Mouse (Mus musculus): ENCODE data around the gene B4galt5. TPM values are rescaled to one million over a fixed set of nuclear protein-coding genes. Genes with fewer than 3 reads are reported as not detected.

The B4galt5 gene
- polyA plus RNA-seq, 1 experiment from 2014 or later, result 4.5 TPM

- DNase-seq (ENCODE audit: low spot score), result no peak
- Histone ChIP-seq H3K27me3 (ENCODE audit: control insufficient read depth, insufficient read depth, low read length) (no peaks in the 10 kb centered on the region), H3K9me3 (ENCODE audit: control insufficient read depth, low read length) (no peaks in the 10 kb centered on the region), H3K9ac (ENCODE audit: low read length) (no peak overlapping the region), H3K4me2 (replicated peaks; ENCODE audit: low read depth) (no peak overlapping the region), H3K36me3 (ENCODE audit: control insufficient read depth, insufficient read depth, low read length) (no peaks in the 10 kb centered on the region), H3K4me3 (ENCODE audit: low read depth, low read length) (no peak overlapping the region), H3K4me1 (replicated peaks; ENCODE audit: control insufficient read depth, insufficient read depth) (no peaks in the 10 kb centered on the region), H3K27ac (replicated peaks) (no peak overlapping the region)
- ATAC-seq (ENCODE audit: low FRiP score, low TSS enrichment), result no peak
- TF ChIP-seq CTCF (IDR thresholded peaks at IDR 0.05; ENCODE audit: low read depth) (no peak), EP300 (optimal IDR thresholded peaks at IDR 0.05) (no peak)
- WGBS, result 88% methylated on average over 5 of the region's 5 CpGs
These were observed 26.7 kb upstream of the B4galt5 start for GRCm38 (mm10) chr2:167375688-167376087.

GRCm38 (mm10) chr2:167375135-167375534, 26.2 kb upstream of the B4galt5 start:
- 80% methylated on average over 9 of the region's 9 CpGs for WGBS
- no peak overlapping the region for H3K9ac ChIP-seq (ENCODE audit: low read length)
- H3K9me3 ChIP-seq (ENCODE audit: control insufficient read depth, low read length), result no peaks in the 10 kb centered on the region
- no peak overlapping the region for H3K4me2 ChIP-seq (replicated peaks; ENCODE audit: low read depth)
- H3K36me3 ChIP-seq (ENCODE audit: control insufficient read depth, insufficient read depth, low read length), result no peaks in the 10 kb centered on the region
- ATAC-seq (ENCODE audit: low FRiP score, low TSS enrichment) (no peak), DNase-seq (ENCODE audit: low spot score) (no peak)
- no peak overlapping the region for H3K27ac ChIP-seq (replicated peaks)
- H3K4me3 ChIP-seq (ENCODE audit: low read depth, low read length), result no peak overlapping the region
- no peaks in the 10 kb centered on the region for H3K4me1 ChIP-seq (replicated peaks; ENCODE audit: control insufficient read depth, insufficient read depth)
- TF ChIP-seq CTCF (IDR thresholded peaks at IDR 0.05; ENCODE audit: low read depth) (no peak), EP300 (optimal IDR thresholded peaks at IDR 0.05) (no peak)
- H3K27me3 ChIP-seq (ENCODE audit: control insufficient read depth, insufficient read depth, low read length), result no peaks in the 10 kb centered on the region

GRCm38 (mm10) chr2:167374191-167374805, 25.3 kb upstream of the B4galt5 start:
- no peak overlapping the region for H3K4me3 ChIP-seq (ENCODE audit: low read depth, low read length)
- H3K4me1 ChIP-seq (replicated peaks; ENCODE audit: control insufficient read depth, insufficient read depth), result no peaks in the 10 kb centered on the region
- no peak overlapping the region for H3K9ac ChIP-seq (ENCODE audit: low read length)
- no peaks in the 10 kb centered on the region for H3K27me3 ChIP-seq (ENCODE audit: control insufficient read depth, insufficient read depth, low read length)
- no peak for DNase-seq (ENCODE audit: low spot score)
- H3K36me3 ChIP-seq (ENCODE audit: control insufficient read depth, insufficient read depth, low read length), result no peaks in the 10 kb centered on the region
- WGBS, result 95% methylated on average over 12 of the region's 12 CpGs
- no peak overlapping the region for H3K27ac ChIP-seq (replicated peaks)
- no peak overlapping the region for H3K4me2 ChIP-seq (replicated peaks; ENCODE audit: low read depth)
- no peak for ATAC-seq (ENCODE audit: low FRiP score, low TSS enrichment)
- no peaks in the 10 kb centered on the region for H3K9me3 ChIP-seq (ENCODE audit: control insufficient read depth, low read length)
- TF ChIP-seq EP300 (optimal IDR thresholded peaks at IDR 0.05), result no peak
- no peak for TF ChIP-seq CTCF (IDR thresholded peaks at IDR 0.05; ENCODE audit: low read depth)

GRCm38 (mm10) chr2:167373266-167373665, 24.3 kb upstream of the B4galt5 start:
- ATAC-seq (ENCODE audit: low FRiP score, low TSS enrichment) (peak; percentile 50), DNase-seq (ENCODE audit: low spot score) (no peak)
- Histone ChIP-seq H3K4me1 (replicated peaks; ENCODE audit: control insufficient read depth, insufficient read depth) (no peaks in the 10 kb centered on the region), H3K27me3 (ENCODE audit: control insufficient read depth, insufficient read depth, low read length) (no peaks in the 10 kb centered on the region), H3K9ac (ENCODE audit: low read length) (no peak overlapping the region), H3K4me2 (replicated peaks; ENCODE audit: low read depth) (no peak overlapping the region), H3K9me3 (ENCODE audit: control insufficient read depth, low read length) (no peaks in the 10 kb centered on the region), H3K36me3 (ENCODE audit: control insufficient read depth, insufficient read depth, low read length) (no peaks in the 10 kb centered on the region), H3K27ac (replicated peaks) (no peak overlapping the region), H3K4me3 (ENCODE audit: low read depth, low read length) (no peak overlapping the region)
- 54% methylated on average over 5 of the region's 5 CpGs for whole genome bisulfite sequencing
- TF ChIP-seq EP300 (optimal IDR thresholded peaks at IDR 0.05), result no peak

GRCm38 (mm10) chr2:167371506-167371905, 22.5 kb upstream of the B4galt5 start:
- 75% methylated on average over 2 of the region's 2 CpGs for WGBS
- Histone ChIP-seq H3K4me3 (ENCODE audit: low read depth, low read length) (no peak overlapping the region), H3K9ac (ENCODE audit: low read length) (no peak overlapping the region), H3K4me1 (replicated peaks; ENCODE audit: control insufficient read depth, insufficient read depth) (no peaks in the 10 kb centered on the region), H3K9me3 (ENCODE audit: control insufficient read depth, low read length) (no peaks in the 10 kb centered on the region), H3K27me3 (ENCODE audit: control insufficient read depth, insufficient read depth, low read length) (no peaks in the 10 kb centered on the region), H3K4me2 (replicated peaks; ENCODE audit: low read depth) (no peak overlapping the region), H3K36me3 (ENCODE audit: control insufficient read depth, insufficient read depth, low read length) (no peaks in the 10 kb centered on the region), H3K27ac (replicated peaks) (no peak overlapping the region)
- TF ChIP-seq EP300 (optimal IDR thresholded peaks at IDR 0.05), result no peak
- TF ChIP-seq CTCF (IDR thresholded peaks at IDR 0.05; ENCODE audit: low read depth), result no peak
- DNase-seq (ENCODE audit: low spot score), result no peak
- ATAC-seq (ENCODE audit: low FRiP score, low TSS enrichment), result peak; percentile 44; the same call in 1 of the 2 replicates

- no peak overlapping the region for H3K27ac ChIP-seq (replicated peaks)
- no peak overlapping the region for H3K4me2 ChIP-seq (replicated peaks; ENCODE audit: low read depth)
- TF ChIP-seq EP300 (optimal IDR thresholded peaks at IDR 0.05) (no peak), CTCF (IDR thresholded peaks at IDR 0.05; ENCODE audit: low read depth) (no peak)
- H3K9ac ChIP-seq (ENCODE audit: low read length), result no peak overlapping the region
- H3K27me3 ChIP-seq (ENCODE audit: control insufficient read depth, insufficient read depth, low read length), result no peaks in the 10 kb centered on the region
- no peaks in the 10 kb centered on the region for H3K9me3 ChIP-seq (ENCODE audit: control insufficient read depth, low read length)
- no peak overlapping the region for H3K4me3 ChIP-seq (ENCODE audit: low read depth, low read length)
- 74% methylated on average over 7 of the region's 9 CpGs for WGBS
- ATAC-seq (ENCODE audit: low FRiP score, low TSS enrichment) (no peak), DNase-seq (ENCODE audit: low spot score) (no peak)
- H3K4me1 ChIP-seq (replicated peaks; ENCODE audit: control insufficient read depth, insufficient read depth), result no peaks in the 10 kb centered on the region
- no peaks in the 10 kb centered on the region for H3K36me3 ChIP-seq (ENCODE audit: control insufficient read depth, insufficient read depth, low read length)
These were observed 19.3 kb upstream of the B4galt5 start for GRCm38 (mm10) chr2:167368328-167368727.

Measured in stomach, postnatal 0 days (tissue).